Mouse (Mus musculus): ENCODE data around the gene Zdhhc8.

- TF ChIP-seq POLR2A (IDR thresholded peaks at IDR 0.05; ENCODE audit: borderline replicate concordance, extremely low read depth, low read depth, low read length): no peak
- no peak for TF ChIP-seq CTCF (IDR thresholded peaks at IDR 0.05; ENCODE audit: insufficient read depth, low read length)
Measured at GRCm38 (mm10) chr16:18195068-18195467, 39.9 kb downstream of the Zdhhc8 start.

All from lung, adult 2 months (tissue).